Mouse (Mus musculus): ENCODE measurements around the gene Actrt2.

Actrt2 gene

DNA sequence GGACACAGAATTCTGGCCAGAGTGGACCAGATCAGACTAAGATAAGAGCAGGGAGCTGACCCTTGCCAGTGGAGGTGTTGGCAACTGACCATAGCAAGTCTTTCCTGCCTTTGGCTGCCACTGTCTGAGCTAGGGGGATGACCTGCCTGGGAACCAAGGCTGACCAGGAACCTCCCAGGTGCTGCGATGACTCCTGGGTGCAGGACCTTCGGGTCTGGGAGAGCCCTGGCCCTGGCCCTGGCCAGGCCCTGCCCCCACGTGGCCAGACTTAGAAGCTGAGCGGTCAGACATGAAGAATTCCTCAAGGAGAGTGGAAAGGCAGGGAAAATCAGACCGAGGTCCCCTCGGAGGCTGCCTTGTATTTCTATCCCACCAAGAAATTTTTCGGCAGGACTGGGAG, 28.5 kb downstream of the Actrt2 start:
- no peak for DNase-seq (ENCODE audit: low read depth in 2 of 2, low spot score in 2 of 2)

DNA sequence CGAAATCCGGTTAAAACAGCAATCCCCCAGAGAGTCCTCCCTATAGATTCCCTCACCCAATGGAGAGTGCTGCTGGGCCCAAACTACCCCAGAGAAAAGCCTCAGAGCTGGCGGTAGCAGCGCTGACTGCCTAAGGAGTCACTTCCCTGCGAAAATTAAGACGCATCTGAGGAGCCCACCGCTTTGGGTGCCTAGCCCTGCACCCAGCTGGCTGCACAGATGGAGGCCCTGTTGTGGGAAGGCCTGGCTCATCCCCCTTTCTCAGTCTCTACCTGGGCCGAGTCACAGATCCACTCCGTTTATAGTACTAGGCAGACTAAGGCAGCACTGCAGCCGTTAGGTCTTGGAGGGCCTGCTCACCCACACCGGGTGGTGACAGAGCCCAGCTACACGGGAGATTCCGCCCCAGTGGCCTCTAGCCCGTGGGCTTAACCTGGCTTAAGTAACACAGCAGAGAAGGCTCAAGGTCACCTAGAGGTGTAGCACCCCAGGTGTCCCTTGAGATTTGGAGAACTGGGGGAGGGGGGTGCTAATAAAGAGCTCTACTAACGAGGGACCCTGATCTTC, 29.3 kb downstream of the Actrt2 start:
- no peak for DNase-seq (ENCODE audit: low read depth in 2 of 2, low spot score in 2 of 2)

DNA sequence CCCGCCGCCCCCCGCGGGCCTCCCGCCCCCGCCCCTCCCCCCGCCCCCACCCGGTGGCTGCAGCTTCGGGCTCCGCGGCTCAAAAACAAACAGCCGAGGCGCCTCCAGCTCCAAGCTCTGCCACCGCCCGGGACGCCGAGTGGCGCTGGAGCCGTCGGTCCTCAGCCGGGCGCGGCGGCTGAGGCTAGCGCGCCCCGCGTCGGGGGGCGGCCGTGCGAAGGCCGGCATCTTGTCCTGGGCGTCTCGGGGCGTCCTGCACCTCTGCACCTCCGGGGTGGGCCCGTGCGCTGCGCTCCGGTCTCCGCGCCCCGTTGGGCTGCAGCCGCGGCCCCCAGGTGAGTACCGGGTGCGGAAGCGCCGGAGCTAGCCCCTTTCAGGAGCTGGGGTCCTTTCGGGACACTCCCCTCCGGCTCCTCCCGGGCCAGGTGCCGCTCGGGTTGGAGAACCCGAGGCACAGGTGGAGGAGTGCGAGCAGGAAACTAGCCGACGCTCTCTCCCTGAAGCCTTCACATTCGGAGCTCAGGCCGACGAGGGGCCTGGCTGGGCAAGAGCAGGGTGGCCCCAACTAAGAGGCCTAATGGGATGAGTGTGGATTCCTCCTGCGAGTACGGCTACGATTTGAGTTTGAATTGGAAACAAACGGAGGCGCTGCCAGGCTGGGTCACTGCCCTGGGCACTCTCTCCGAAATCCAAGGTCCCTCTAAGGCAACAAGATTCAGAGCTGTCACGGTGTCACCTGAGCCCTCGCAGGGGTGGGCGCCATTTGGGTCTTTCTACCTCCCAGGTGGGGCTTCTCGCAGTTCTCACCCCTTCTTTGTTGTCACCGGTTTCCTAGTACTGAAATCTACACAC, 30.0 kb downstream of the Actrt2 start:
- no peak for DNase-seq (ENCODE audit: low read depth in 2 of 2, low spot score in 2 of 2)

DNA sequence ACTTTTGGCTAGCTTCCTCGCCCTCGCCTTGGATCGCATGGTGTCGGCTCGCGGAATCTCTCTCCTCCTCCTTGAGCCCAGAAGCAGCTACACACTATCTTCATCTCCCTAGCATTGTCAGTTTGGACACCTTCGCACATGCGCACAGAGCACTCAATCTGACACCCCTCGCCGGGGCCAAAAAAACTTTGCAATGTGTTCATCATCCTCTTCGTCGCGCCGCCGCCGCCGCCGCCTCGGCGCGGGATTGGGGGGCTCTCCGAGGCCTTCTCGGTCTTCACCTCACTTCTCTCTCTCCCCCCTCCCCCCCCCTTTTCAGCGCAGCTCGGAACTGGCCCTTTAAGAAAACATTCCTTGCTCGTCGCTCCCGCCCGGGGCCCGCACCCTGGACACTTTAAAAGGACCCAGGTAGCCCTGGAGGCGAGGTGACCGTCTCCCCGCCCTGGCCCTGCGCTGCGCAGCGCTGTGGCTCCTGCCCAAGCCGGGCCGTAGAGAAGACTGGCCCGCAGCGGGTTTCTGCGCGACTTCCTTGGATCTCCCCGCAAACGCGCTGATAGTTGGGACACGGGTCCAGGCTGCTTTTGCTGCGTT, 30.9 kb downstream of the Actrt2 start, which contains the start of gene Prdm16:
Gene Prdm16, minus strand, starts transcription at position 153 of the 591 bp plus-strand sequence.
- no peak for DNase-seq (ENCODE audit: low read depth in 2 of 2, low spot score in 2 of 2)

DNA sequence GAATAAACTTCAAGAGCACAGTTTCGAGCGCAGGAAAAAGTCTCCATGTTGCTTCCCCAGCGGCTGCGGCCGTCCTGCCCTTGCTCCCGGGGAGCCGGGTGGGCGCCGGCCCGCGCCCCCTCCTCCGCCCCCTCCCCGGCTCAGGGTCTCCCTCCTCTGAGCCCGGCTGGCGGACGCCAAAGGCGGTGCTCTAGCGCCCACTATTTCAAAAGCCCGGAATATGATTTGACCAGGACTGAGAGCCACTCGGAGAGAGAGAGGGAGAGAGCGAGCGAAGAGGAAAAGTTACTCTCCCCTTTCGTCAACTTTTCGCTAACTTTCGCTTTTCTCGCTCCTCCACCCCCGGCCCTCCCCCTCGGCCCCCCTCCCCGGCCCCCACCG, 31.6 kb downstream of the Actrt2 start:
- no peak for DNase-seq (ENCODE audit: low read depth in 2 of 2, low spot score in 2 of 2)

DNA sequence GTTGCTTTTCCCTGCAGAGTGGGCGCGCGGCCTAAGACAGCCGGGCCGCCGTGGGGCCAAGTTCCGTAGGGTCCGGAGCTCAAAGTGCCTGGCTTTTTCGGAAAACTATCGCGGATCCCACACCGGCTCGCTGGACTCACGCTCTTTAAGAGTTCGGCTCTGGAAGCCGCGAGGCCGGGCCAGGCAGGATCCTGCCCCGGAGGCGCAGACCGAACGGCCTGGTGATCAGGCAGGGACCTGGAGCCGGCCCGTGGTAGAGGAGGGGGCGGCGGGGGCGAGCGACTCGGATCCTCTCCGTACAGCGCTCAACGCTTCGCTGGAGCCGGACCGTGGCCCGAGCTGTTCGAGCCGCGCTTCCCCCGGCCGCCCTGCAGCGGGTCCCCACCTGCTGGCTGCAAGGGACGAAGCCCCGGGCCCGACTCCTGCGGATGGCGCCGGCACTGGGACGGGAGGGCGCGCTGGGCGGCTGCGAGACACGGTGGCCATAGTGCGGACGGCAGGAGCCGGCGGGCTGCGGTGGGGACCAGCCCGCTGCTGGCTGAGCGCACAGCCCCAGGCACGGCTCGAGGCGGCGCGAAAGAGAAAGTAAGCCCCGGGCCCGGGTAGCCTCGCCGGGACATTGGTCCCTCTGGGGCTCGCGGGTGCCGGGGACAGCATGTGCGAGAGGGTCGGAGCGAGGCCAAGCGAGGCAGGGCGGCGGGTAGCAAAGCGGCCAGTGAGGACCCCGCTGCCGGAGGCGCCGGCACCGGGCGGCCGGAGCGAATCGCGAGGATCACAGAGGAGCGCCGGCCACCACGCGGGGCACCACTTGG, 32.2 kb downstream of the Actrt2 start:
- DNase-seq (ENCODE audit: low read depth in 2 of 2, low spot score in 2 of 2), result no peak

DNA sequence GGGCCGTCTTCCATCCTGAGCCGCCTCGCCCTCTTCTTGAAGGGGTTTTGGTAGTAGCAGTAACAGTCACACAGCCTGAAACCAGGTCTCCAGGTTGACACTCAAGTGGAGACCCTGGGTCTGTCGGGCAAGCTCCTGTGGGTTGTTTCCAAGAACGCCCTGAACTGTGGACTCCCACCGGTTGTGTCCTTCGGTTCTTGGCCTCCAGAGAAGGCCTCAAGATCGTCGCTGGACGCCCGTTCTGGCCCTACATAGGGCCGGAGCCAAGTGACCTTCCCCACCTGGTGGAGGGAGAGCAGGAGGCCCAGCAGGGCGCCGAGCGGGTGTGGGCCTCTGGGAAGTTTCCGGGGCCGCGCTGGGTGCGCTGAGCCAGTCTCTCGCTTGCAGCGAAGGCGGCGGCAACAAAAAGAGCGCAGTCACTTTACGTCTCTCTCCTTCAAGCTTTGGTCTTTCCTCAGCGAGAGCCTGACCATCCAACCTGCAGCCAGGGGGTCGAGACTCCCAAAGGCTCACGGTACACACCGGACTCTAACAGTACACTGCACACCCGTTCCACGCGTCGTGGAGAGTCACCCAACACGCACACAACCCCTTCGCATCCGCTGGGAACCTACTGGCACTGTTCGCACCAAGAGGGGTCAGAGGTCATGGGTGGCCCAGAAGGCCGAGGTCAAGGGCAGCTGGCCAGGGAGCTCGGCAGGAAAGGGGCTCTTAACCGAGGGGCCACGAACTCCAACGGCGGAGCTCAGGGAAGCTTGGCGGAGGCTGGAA, 33.0 kb downstream of the Actrt2 start:
- no peak for DNase-seq (ENCODE audit: low read depth in 2 of 2, low spot score in 2 of 2)

DNA sequence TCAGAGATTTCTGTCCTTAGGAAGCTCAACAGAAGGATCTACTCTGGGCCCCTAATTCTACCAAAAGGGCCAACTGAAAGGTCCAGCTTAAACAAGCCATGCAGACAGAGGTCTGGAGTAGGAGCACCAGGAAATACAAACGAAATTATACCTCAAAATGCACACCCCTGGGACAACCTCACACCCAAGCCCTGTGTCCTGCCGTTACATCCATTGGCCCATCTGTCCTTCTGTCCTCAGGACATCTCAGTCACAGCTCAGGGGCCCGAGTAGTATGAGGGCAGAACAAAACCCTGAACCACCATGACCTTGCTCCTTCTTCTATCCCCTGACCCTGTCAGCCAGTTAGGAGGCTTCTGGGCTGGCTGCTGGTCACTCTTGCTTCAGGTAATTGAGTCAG, 33.7 kb downstream of the Actrt2 start:
- no peak for DNase-seq (ENCODE audit: low read depth in 2 of 2, low spot score in 2 of 2)

DNA sequence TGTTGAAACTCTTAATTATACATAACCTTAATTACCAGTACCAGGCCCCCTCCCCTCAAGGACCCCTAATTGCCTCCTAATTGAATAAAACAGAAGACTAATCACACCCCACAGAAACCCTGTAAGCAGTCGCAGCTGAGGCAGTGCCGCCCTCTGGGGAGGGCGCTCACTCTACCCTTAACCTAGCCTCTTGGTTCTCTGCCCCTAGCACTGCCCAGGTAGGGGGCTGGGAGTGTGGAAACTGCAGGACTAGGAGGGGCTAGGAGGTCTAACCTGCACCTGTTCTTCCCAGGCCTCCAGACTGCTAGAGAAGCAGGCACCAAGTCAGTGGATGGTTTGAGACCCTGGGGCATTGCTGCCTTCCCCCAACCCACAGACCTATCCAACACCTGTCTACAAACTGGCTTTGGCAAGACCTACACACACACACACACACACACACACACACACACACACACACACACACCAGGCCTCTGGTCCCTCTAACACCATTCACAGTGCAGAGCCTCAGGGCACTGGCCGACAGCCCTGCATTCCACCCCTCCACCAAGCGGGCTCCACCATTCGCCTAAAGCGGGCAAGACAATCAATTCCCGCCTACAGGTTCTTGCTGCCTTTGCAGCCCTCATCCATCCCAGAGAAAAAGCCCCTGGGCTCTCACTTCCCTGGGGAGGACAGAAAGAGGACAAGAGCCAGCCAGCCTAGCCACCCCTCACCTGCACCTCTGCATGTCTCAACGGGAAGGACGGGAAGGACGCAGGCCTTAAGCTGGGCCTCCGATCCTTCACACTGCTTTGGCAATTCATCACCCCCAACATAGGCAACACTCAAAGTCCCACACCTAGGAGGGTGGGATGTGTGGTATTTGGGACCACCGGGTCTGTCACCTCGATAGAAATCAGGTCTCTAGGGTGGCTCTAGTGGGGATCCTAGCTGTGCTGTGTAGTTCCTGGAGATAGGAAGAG, 34.6 kb downstream of the Actrt2 start:
- DNase-seq (ENCODE audit: low read depth in 2 of 2, low spot score in 2 of 2), result no peak

DNA sequence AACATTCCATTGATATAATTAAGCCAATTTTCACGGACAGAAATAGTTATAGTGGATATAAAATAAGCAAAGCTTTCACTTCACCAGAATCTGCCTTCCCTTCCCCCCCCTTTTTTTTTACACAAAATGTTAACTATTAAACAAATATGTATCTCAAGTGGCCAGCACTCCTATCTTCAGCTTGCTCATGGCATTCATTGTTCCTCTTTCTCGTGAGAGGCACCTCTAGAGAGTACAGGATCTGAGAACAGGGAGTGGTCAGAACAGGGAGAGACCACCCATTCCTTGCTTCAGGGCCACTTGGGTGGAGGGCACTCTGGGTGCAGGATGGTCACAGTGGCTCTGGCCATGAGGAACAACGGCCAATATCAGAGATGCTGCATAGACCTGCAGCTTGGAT, 36.9 kb downstream of the Actrt2 start:
- no peak for DNase-seq (ENCODE audit: low read depth in 2 of 2, low spot score in 2 of 2)

DNA sequence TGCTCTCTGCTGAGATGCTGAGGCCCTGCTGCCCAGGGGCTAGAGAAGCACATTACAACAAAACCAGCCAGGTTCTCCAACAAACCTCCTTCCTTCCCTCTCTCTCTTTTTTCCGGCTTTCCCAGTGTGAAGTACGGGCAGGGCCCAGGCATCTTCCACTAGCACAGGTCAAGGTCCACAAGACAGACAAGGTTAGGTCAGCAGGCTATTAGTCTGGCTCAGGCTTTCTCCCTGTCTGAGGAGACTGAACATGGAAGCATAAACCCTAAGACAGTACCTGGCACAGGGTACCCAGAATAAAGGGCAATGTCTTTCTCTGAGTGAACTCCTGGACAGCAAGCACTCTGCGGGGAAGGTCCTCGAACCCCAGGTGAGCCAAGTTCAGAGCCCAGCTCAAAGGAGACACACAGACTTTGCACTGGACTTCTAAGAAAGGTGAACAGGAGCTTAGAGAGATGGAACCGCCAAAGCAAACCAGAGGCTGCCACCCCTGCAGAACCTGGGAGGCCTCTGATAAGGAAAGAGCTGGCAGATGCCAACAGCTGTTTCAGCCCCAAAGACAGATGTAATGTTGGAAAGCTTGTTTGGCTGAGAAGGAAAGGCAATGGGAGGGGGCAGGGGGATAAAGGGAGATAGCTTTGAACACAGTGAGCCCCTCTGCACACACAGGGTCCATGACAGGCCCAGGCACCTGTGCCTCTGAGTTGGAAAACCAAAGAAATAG, 40.1 kb downstream of the Actrt2 start:
- DNase-seq (ENCODE audit: low read depth in 2 of 2, low spot score in 2 of 2), result no peak

DNA sequence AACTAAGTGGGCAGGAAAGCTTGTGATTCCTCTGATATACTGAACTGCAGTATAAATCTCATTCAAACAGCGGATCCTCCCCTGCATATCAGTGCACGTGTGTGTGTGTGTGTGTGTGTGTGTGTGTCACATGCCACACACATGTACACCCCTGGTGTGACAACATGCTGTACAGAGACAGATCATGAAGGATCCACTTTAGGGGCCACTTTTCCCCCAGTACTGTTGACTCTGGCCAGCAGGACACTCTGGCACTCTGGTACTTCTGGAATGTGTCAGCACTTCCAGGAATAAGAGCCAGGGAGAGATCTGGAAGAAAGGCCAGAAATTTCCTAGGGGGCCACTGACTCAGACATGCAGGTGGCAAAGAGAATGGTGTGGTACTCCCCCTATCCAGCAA, 41.4 kb downstream of the Actrt2 start:
- no peak for DNase-seq (ENCODE audit: low read depth in 2 of 2, low spot score in 2 of 2)

DNA sequence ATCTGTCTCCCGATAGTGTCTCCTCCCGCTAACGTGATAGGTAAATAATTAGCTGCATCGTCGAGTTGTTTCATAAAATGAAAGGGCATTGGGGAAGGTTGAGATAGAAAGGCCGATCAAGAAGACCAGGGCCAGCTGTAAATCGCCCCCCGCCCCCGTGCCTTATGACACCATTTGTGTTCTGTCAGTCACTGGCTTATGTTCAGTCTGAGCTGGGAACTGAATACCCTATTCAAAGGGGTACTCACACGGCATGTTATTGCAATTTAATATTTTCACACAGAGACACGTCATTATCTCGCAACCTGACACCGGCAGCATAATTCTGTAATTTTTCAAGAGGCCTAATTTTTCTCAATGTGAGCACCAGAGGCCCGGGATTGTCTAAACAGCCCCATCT, 42.0 kb downstream of the Actrt2 start:
- DNase-seq (ENCODE audit: low read depth in 2 of 2, low spot score in 2 of 2), result no peak

DNA sequence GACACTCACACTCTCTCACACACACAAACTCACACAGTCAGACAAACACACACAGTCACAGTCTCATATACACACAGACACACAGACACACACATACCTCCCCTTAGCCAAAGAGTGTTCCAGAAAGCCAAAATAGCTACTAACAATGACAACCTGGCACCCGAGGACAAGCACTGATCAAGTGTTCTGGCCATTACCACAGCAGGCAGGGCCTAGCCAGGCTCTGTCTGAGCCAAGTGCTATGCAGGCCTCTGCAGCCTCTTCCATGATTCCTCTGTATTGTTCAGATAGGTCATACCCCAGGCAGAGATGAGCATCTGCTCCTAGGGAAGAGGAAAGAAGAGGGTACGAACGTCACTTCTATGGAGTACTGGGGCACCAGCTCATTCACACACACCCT, 44.4 kb downstream of the Actrt2 start:
- no peak for DNase-seq (ENCODE audit: low read depth in 2 of 2, low spot score in 2 of 2)

DNA sequence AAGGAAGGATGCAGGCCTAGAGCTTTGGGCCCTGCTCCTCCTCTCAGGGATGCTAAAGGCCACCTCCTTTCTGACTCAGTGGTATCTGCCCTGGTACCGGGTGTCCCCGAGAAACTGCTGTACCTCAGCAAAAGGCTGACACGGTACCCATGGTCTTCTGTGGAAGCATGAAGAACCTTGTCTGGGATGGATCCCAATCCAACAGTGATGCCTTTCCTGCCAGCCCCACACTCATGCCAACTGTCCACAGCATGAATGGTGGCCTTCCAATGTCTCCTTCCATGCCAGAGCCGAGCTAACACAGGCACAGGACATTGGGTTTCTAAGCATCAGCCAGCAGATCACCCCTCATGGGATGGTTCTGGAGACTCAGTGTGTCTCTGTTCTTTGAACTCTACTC, 45.1 kb downstream of the Actrt2 start:
- DNase-seq (ENCODE audit: low read depth in 2 of 2, low spot score in 2 of 2), result no peak

All from CD8-positive naive resting alpha-beta T cell, adult 2 months (primary cell).